Mouse (Mus musculus): ENCODE data around the gene Hint1. TPM values are rescaled to one million over a fixed set of nuclear protein-coding genes. Genes with fewer than 3 reads are reported as not detected.

The Hint1 gene
- polyA plus RNA-seq, 1 experiment from 2014 or later: 868 TPM

DNA sequence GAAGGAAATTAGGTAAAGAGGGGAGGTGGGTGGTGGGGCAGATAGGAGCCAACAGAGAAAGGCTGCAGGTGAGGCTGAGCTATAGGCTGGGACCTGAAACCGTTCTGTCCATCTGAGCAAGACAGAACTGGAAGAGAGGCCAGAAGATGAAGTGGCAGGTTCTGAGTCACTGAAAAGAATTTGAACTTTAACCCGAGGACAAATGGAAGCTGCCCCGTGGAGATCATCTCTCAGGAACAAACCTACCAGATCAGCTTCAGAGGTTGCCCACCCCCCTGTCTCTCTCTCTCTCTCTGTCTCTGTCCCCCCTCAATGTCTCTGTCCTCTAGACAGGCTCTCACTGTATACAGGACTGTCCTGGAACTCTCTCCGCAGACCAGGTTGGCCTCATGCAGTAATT lies 33.5 kb downstream of the Hint1 start:
- Histone ChIP-seq H3K27ac (ENCODE audit: low read depth, low read length) (no peak overlapping the region), H3K4me1 (ENCODE audit: control insufficient read depth, insufficient read depth, low read length) (no peaks in the 10 kb centered on the region), H3K27me3 (ENCODE audit: control insufficient read depth, insufficient read depth, low read length) (no peaks in the 10 kb centered on the region), H3K9me3 (ENCODE audit: control insufficient read depth, low read length) (no peaks in the 10 kb centered on the region), H3K4me3 (ENCODE audit: low read depth, low read length) (no peak overlapping the region), H3K9ac (replicated peaks; ENCODE audit: low read depth, low read length) (no peak overlapping the region), H3K36me3 (ENCODE audit: control insufficient read depth, insufficient read depth, low read length) (no peaks in the 10 kb centered on the region), H3K4me2 (ENCODE audit: low read depth, low read length) (no peak overlapping the region)
- no peak for ATAC-seq (ENCODE audit: low read depth)
- WGBS: 82% methylated on average over 4 of the region's 4 CpGs

DNA sequence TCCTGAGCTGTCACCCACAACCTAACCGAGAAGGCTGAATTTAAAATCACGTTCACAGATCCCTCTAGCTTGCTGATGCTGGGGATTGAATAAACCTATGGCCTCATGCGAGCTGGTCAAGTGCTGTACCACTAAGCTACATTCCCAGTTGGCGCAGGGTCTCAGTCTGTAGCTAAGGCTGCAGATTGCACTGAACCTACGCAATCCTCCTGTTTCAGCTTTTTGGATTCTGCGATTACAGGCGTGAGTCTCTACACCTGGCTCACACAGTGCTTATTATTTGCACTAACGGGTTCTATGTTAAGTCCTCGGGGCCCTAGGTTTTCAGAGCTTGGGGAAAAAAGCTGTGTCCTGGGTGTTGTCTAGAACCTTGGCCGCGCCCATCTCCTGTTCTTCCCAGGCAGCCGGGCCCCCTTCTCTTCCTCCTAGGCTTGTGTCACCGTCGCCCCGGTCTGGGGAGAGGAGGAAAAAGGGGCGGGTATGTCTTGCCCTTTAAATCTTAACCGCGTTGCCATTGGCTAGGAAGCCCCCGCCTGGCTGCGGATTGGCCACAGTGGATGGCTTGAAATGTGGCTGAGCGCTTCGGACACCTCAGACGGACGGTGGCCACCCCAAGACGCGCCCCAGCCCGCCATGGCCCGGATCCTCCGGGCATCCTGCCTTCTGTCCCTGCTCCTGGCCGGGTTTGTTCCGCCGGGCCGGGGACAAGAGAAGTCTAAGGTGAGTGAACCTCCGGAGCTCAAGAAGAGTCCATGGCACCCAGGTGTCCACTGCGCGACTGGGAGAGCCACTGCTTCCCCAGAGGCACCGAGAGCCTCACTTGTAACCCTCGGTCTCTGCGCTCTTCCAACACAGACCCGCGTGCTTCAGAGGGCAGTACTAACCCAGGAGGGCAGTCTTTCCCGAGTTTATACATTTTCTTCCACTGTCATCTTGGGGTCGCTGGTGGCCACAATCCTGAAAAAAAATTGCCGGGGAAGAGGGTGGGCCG lies 36.4 kb downstream of the Hint1 start, which contains the start of gene Gpx3:
TSS of gene Gpx3 (plus strand) at position 121 of the 991 bp plus-strand sequence.
- 14% methylated on average over 45 of the region's 45 CpGs for WGBS
- H3K4me1 ChIP-seq (ENCODE audit: control insufficient read depth, insufficient read depth, low read length): no peaks in the 10 kb centered on the region
- H3K27ac ChIP-seq (ENCODE audit: low read depth, low read length): no peak within 1 kb of the TSS
- peak within 1 kb of the TSS; percentile 72 for H3K4me2 ChIP-seq (ENCODE audit: low read depth, low read length)
- peak within 1 kb of the TSS; percentile 12 for H3K9ac ChIP-seq (replicated peaks; ENCODE audit: low read depth, low read length)
- no peaks in the 10 kb centered on the region for H3K27me3 ChIP-seq (ENCODE audit: control insufficient read depth, insufficient read depth, low read length)
- H3K36me3 ChIP-seq (ENCODE audit: control insufficient read depth, insufficient read depth, low read length): no peaks in the 10 kb centered on the region
- no peaks in the 10 kb centered on the region for H3K9me3 ChIP-seq (ENCODE audit: control insufficient read depth, low read length)
- ATAC-seq (ENCODE audit: low read depth): peak; percentile 94
- H3K4me3 ChIP-seq (ENCODE audit: low read depth, low read length): peak within 1 kb of the TSS; percentile 35

DNA sequence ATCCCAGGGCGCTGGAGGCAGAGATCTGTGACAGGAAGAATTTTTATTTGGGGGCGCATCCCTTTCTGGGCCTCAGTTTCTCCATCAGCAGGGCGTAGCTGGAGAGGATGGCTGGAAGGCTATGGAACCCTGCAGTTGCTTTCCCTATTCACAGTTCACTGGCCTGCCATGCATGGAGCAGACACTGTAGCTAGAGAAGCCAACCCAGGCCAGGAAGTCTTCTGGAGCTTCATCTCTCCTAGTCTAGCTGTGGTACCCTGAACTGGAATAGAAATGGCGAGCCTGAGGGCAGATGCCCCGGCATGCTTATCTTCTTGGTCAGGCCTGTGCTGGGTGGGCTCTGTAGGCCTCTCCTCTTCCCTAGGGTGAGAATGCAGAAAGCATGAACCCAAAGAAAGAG lies 37.2 kb downstream of the Hint1 start:
- H3K9me3 ChIP-seq (ENCODE audit: control insufficient read depth, low read length): no peaks in the 10 kb centered on the region
- H3K4me3 ChIP-seq (ENCODE audit: low read depth, low read length): peak overlapping the region; percentile 35
- H3K4me1 ChIP-seq (ENCODE audit: control insufficient read depth, insufficient read depth, low read length): no peaks in the 10 kb centered on the region
- no peak overlapping the region for H3K27ac ChIP-seq (ENCODE audit: low read depth, low read length)
- 79% methylated on average over 5 of the region's 5 CpGs for whole genome bisulfite sequencing
- no peak overlapping the region for H3K9ac ChIP-seq (replicated peaks; ENCODE audit: low read depth, low read length)
- no peak for ATAC-seq (ENCODE audit: low read depth)
- H3K36me3 ChIP-seq (ENCODE audit: control insufficient read depth, insufficient read depth, low read length): no peaks in the 10 kb centered on the region
- peak overlapping the region; percentile 72 for H3K4me2 ChIP-seq (ENCODE audit: low read depth, low read length)
- H3K27me3 ChIP-seq (ENCODE audit: control insufficient read depth, insufficient read depth, low read length): no peaks in the 10 kb centered on the region

DNA sequence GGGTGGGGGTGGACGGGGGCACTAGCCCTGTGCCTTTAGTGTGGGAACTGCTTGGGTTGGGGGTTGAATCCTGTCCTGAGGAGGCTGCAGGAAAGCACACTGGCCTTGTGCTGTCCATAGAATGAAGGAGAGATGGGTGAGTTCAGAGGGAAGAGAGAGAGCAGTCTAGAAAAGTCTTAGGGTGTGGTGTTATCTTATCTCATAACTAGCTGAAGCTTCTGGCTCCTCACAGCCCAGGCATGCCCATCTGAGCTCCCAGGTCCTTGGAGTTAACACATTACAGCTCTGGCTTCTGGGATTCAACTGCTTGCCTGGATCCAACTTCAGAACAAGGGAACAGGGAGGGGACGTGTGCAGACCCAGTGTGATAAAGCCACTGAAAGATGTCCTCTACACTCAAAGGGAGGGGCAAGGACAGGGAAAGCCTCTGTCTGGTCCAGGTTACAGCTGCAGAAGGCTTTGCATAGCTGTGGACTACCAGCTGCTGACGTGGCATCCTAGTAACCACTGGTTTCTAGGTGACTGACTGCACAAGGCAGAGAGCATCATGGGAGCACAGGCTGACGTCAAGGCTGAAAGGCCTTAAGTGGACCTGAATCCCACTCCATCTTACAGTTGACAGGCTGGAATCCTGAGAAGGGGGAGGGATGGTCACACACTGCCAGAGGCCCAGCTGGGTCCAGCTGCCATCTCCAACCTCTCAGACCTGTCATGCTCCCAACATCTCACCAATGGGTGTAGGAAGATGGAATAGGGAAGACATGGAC lies 37.9 kb downstream of the Hint1 start:
- Histone ChIP-seq H3K27ac (ENCODE audit: low read depth, low read length) (no peak overlapping the region), H3K9me3 (ENCODE audit: control insufficient read depth, low read length) (no peaks in the 10 kb centered on the region), H3K27me3 (ENCODE audit: control insufficient read depth, insufficient read depth, low read length) (no peaks in the 10 kb centered on the region), H3K9ac (replicated peaks; ENCODE audit: low read depth, low read length) (no peak overlapping the region), H3K4me2 (ENCODE audit: low read depth, low read length) (no peak overlapping the region), H3K4me3 (ENCODE audit: low read depth, low read length) (no peak overlapping the region), H3K4me1 (ENCODE audit: control insufficient read depth, insufficient read depth, low read length) (no peaks in the 10 kb centered on the region), H3K36me3 (ENCODE audit: control insufficient read depth, insufficient read depth, low read length) (no peaks in the 10 kb centered on the region)
- WGBS: 33% methylated on average over 4 of the region's 4 CpGs
- no peak for ATAC-seq (ENCODE audit: low read depth)

DNA sequence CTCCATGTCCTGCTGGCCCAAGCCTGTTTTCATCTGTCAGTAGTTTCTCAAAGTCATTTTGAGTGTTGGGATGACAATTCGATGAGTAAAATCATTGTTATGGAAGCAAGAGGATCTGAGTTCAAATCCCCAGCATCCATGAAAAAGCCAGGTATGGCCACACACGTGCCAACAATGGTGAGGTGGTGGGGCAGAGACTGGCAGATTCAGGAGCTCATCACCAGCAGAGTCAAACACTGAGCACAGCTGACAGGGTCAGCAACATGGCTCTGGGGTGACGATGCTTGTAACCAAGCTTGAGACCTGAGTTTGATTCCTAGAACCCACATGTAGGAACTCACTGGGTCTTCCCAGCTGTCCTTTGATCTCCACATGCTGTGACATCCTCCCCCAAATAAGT lies 38.9 kb downstream of the Hint1 start:
- no peak for ATAC-seq (ENCODE audit: low read depth)
- Histone ChIP-seq H3K36me3 (ENCODE audit: control insufficient read depth, insufficient read depth, low read length) (0 out of 2 replicates have a peak, but pooled peaks cover 6% of the 10 kb centered on the region), H3K27ac (ENCODE audit: low read depth, low read length) (no peak overlapping the region), H3K4me1 (ENCODE audit: control insufficient read depth, insufficient read depth, low read length) (no peaks in the 10 kb centered on the region), H3K27me3 (ENCODE audit: control insufficient read depth, insufficient read depth, low read length) (no peaks in the 10 kb centered on the region), H3K9ac (replicated peaks; ENCODE audit: low read depth, low read length) (no peak overlapping the region), H3K4me2 (ENCODE audit: low read depth, low read length) (no peak overlapping the region), H3K9me3 (ENCODE audit: control insufficient read depth, low read length) (no peaks in the 10 kb centered on the region), H3K4me3 (ENCODE audit: low read depth, low read length) (no peak overlapping the region)
- WGBS: 85% methylated on average over 3 of the region's 3 CpGs

DNA sequence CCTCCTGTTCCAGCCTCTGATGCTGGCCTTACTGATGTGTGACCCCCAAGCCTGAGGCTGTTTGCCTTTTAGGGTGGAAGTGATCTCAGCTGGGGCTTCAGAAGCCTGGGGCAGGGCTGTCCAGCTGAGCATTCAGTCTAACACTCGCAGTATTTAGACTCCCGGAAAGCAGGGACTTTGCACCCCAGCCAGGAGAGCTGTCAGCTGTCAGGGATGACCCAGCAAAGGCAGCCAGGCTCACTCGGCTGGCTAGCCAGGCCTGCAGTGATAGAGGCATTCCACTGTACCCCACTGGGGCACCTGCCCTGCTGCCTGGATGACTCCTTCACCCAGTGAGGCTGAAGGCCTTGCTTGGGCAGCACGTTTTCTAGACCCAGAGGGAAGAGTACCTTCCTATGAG lies 39.7 kb downstream of the Hint1 start:
- H3K36me3 ChIP-seq (ENCODE audit: control insufficient read depth, insufficient read depth, low read length): 0 out of 2 replicates have a peak, but pooled peaks cover 9% of the 10 kb centered on the region
- no peak overlapping the region for H3K4me3 ChIP-seq (ENCODE audit: low read depth, low read length)
- no peaks in the 10 kb centered on the region for H3K9me3 ChIP-seq (ENCODE audit: control insufficient read depth, low read length)
- no peak for ATAC-seq (ENCODE audit: low read depth)
- H3K27ac ChIP-seq (ENCODE audit: low read depth, low read length): no peak overlapping the region
- H3K27me3 ChIP-seq (ENCODE audit: control insufficient read depth, insufficient read depth, low read length): no peaks in the 10 kb centered on the region
- WGBS: 63% methylated on average over 4 of the region's 4 CpGs
- no peak overlapping the region for H3K4me2 ChIP-seq (ENCODE audit: low read depth, low read length)
- H3K9ac ChIP-seq (replicated peaks; ENCODE audit: low read depth, low read length): no peak overlapping the region
- H3K4me1 ChIP-seq (ENCODE audit: control insufficient read depth, insufficient read depth, low read length): no peaks in the 10 kb centered on the region

DNA sequence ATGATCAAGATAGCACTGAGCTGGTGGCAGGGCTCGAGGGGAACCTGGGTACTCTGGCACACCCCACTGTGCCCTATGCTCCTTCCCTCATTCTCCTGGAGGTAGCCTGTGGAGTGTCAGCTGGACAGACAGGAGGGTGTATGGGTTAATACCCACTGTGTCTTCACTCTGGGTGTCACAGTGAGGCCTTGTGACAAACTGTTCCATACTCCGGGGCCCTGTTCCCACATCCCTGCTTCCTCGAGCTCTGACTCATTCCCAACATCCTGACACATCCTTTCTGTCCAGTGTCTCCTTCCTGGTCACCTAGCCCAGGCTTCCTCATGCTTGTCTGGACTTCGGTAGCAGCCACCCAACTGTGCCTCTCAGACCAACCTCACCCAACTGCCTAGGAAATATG lies 40.3 kb downstream of the Hint1 start:
- Histone ChIP-seq H3K27ac (ENCODE audit: low read depth, low read length) (no peak overlapping the region), H3K4me3 (ENCODE audit: low read depth, low read length) (no peak overlapping the region), H3K9me3 (ENCODE audit: control insufficient read depth, low read length) (no peaks in the 10 kb centered on the region), H3K27me3 (ENCODE audit: control insufficient read depth, insufficient read depth, low read length) (no peaks in the 10 kb centered on the region), H3K4me1 (ENCODE audit: control insufficient read depth, insufficient read depth, low read length) (no peaks in the 10 kb centered on the region), H3K4me2 (ENCODE audit: low read depth, low read length) (no peak overlapping the region), H3K9ac (replicated peaks; ENCODE audit: low read depth, low read length) (no peak overlapping the region), H3K36me3 (ENCODE audit: control insufficient read depth, insufficient read depth, low read length) (0 out of 2 replicates have a peak, but pooled peaks cover 11% of the 10 kb centered on the region)
- 78% methylated on average over 4 of the region's 4 CpGs for WGBS
- no peak for ATAC-seq (ENCODE audit: low read depth)

DNA sequence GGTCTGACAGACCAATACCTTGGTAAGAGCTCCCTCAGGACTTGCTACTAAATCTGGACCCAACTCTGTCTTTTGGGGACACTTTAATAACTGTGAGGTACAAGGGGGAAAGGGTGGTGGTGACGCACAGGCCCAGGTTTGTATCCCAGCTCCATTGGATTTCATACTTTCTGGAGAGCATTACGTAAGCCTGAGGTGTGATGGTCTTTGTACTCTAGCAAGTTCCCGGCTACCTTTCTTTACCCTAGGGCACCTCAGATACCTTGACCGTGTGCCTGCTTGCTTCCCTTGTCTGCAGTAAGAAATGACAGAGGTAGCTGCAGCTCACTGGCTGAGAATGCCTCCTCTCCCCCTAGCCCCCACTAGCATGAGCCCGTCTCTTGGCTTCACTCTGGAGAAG lies 41.1 kb downstream of the Hint1 start:
- WGBS: 94% methylated on average over 5 of the region's 5 CpGs
- H3K27me3 ChIP-seq (ENCODE audit: control insufficient read depth, insufficient read depth, low read length): no peaks in the 10 kb centered on the region
- no peak overlapping the region for H3K4me3 ChIP-seq (ENCODE audit: low read depth, low read length)
- no peaks in the 10 kb centered on the region for H3K9me3 ChIP-seq (ENCODE audit: control insufficient read depth, low read length)
- H3K9ac ChIP-seq (replicated peaks; ENCODE audit: low read depth, low read length): no peak overlapping the region
- H3K36me3 ChIP-seq (ENCODE audit: control insufficient read depth, insufficient read depth, low read length): 0 out of 2 replicates have a peak, but pooled peaks cover 11% of the 10 kb centered on the region
- H3K4me1 ChIP-seq (ENCODE audit: control insufficient read depth, insufficient read depth, low read length): no peaks in the 10 kb centered on the region
- no peak overlapping the region for H3K4me2 ChIP-seq (ENCODE audit: low read depth, low read length)
- H3K27ac ChIP-seq (ENCODE audit: low read depth, low read length): no peak overlapping the region
- no peak for ATAC-seq (ENCODE audit: low read depth)

DNA sequence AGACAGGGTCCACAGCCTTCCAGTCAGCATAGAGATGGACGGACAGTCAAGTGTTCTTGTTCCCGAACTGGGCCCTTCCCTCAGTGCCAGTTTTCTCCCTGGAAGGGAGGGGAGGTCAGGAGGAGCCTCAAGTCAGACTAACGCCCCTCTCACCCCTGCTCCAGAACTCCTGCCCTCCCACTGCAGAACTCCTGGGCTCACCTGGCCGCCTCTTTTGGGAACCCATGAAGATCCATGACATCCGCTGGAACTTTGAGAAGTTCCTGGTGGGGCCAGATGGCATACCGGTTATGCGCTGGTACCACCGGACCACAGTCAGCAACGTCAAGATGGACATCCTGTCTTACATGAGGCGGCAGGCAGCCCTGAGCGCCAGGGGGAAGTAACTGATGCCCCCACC lies 43.1 kb downstream of the Hint1 start:
- no peaks in the 10 kb centered on the region for H3K9me3 ChIP-seq (ENCODE audit: control insufficient read depth, low read length)
- 0 out of 2 replicates have a peak, but pooled peaks cover 11% of the 10 kb centered on the region for H3K36me3 ChIP-seq (ENCODE audit: control insufficient read depth, insufficient read depth, low read length)
- no peak overlapping the region for H3K4me3 ChIP-seq (ENCODE audit: low read depth, low read length)
- no peak overlapping the region for H3K4me2 ChIP-seq (ENCODE audit: low read depth, low read length)
- WGBS: 98% methylated on average over 11 of the region's 11 CpGs
- ATAC-seq (ENCODE audit: low read depth): no peak
- H3K4me1 ChIP-seq (ENCODE audit: control insufficient read depth, insufficient read depth, low read length): no peaks in the 10 kb centered on the region
- no peaks in the 10 kb centered on the region for H3K27me3 ChIP-seq (ENCODE audit: control insufficient read depth, insufficient read depth, low read length)
- no peak overlapping the region for H3K27ac ChIP-seq (ENCODE audit: low read depth, low read length)
- H3K9ac ChIP-seq (replicated peaks; ENCODE audit: low read depth, low read length): no peak overlapping the region
